Mouse (Mus musculus) hindbrain, embryonic 12.5 days (tissue): ENCODE measurements around the gene Camta1. TPM values are rescaled to one million over a fixed set of nuclear protein-coding genes. Genes with fewer than 3 reads are reported as not detected.

ENCODE experiments used
- ATAC-seq: fragments of 200-750 bp; cut with Nextera tagmentation; 2 replicates; pipeline ENCODE4 v1.8.0; 2017; ENCODE audit warnings: moderate TSS enrichment; ENCODE audit not compliant: low FRiP score
- H3K27ac ChIP-seq: fragments of 300-500 bp; sonication (generic); 2 replicates; pipeline ENCODE4 v1.5.1; 2016; ENCODE audit warnings: mild to moderate bottlenecking
- H3K27me3 ChIP-seq: fragments of 300-500 bp; sonication (generic); 2 replicates; pipeline ENCODE4 v1.6.1; 2016; ENCODE audit warnings: mild to moderate bottlenecking
- H3K36me3 ChIP-seq: fragments of 300-500 bp; sonication (generic); 2 replicates; pipeline ENCODE4 v1.6.1; 2016; ENCODE audit warnings: mild to moderate bottlenecking
- H3K4me1 ChIP-seq: fragments of 300-500 bp; sonication (generic); 2 replicates; pipeline ENCODE4 v1.6.1; 2016
- H3K4me2 ChIP-seq: fragments of 300-500 bp; sonication (generic); replicated peaks from 2 replicates; pipeline ENCODE4 v1.6.1; 2016; ENCODE audit warnings: mild to moderate bottlenecking
- H3K4me3 ChIP-seq: fragments of 300-500 bp; sonication (generic); 2 replicates; pipeline ENCODE4 v1.5.1; 2016; ENCODE audit warnings: mild to moderate bottlenecking
- H3K9ac ChIP-seq: fragments of 300-500 bp; sonication (generic); 2 replicates; pipeline ENCODE4 v1.6.1; 2016; ENCODE audit warnings: mild to moderate bottlenecking, moderate library complexity
- H3K9me3 ChIP-seq: fragments of 300-500 bp; sonication (generic); replicated peaks from 2 replicates; pipeline ENCODE4 v1.6.1; 2016; ENCODE audit warnings: mild to moderate bottlenecking
- WGBS: fragments of 180-500 bp; shearing (Covaris S2); methylation state at CpG from one replicate; pipeline ENCODE4 v1.1.7; 2016; 5-methylcytosine and 5-hydroxymethylcytosine counted together
- polyA plus RNA-seq: library from polyadenylated mRNA; unstranded; fragments of >200 nt; fragmentation: Nextera tagmentation; extraction: Ambion mirVana; gene quantifications from 2 replicates; pipeline ENCODE4 v1.2.1, GENCODE M21; 2016

The Camta1 gene
- polyA plus RNA-seq, 1 experiment from 2014 or later: 136 TPM

DNA sequence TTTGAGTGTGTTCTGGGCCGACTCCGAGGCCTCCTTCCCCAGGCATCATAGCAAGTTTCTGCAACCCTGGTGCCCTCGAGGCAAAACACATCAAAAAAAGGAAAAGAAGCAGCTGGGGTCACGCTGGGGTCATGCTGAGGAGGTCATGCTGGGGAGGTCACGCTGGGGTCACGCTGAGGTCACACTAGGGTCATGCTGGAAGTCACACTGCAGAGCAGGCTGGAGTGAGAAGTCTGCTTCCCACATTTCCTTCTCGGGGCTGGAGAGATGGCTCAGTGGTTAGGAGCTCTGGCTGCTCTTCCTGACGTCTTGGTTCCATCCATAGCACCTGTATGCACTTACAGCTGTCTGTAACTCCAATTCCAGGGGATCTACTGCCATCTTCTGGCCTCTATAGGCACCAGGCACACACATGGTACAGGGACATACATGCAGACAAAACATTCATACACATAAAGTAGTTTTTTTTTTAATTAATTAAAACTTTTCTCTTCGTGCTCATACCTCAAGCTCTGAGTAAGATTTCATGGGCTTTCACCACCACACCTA lies 35.5 kb upstream of the Camta1 start:
- Histone ChIP-seq H3K27me3 (no peaks in the 10 kb centered on the region), H3K4me2 (no peak overlapping the region), H3K4me3 (no peak overlapping the region), H3K9ac (no peak overlapping the region), H3K36me3 (no peaks in the 10 kb centered on the region), H3K27ac (no peak overlapping the region), H3K4me1 (0 out of 2 replicates have a peak, but pooled peaks cover 4% of the 10 kb centered on the region), H3K9me3 (0 out of 2 replicates have a peak, but pooled peaks cover 8% of the 10 kb centered on the region)
- ATAC-seq: no peak
- 53% methylated on average over 9 of the region's 9 CpGs for WGBS

DNA sequence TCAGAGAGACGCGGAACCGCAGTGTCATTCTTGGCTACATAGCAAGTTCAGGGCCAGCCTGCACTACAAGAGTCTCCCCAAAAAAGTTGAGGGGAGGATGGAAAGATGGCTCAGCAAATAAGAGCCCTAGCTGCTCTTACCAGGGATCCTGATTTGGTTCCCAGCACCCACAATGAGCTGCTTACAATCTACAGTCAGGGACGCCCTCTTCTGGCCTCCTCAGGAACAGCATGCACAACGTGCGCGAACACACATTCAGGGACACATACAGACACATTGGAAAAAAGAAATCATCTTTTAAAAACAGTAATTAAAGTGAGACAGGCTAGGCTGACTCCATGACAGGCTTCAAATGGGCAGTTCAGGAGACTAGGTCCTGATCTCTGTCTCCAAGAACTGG lies 33.9 kb upstream of the Camta1 start:
- H3K36me3 ChIP-seq: no peaks in the 10 kb centered on the region
- 0 out of 2 replicates have a peak, but pooled peaks cover 1% of the 10 kb centered on the region for H3K4me1 ChIP-seq
- no peak overlapping the region for H3K9ac ChIP-seq
- no peak overlapping the region for H3K27ac ChIP-seq
- no peak for ATAC-seq
- WGBS: 86% methylated on average over 7 of the region's 7 CpGs
- no peak overlapping the region for H3K4me3 ChIP-seq
- H3K9me3 ChIP-seq: 0 out of 2 replicates have a peak, but pooled peaks cover 8% of the 10 kb centered on the region
- H3K4me2 ChIP-seq: no peak overlapping the region
- H3K27me3 ChIP-seq: no peaks in the 10 kb centered on the region

DNA sequence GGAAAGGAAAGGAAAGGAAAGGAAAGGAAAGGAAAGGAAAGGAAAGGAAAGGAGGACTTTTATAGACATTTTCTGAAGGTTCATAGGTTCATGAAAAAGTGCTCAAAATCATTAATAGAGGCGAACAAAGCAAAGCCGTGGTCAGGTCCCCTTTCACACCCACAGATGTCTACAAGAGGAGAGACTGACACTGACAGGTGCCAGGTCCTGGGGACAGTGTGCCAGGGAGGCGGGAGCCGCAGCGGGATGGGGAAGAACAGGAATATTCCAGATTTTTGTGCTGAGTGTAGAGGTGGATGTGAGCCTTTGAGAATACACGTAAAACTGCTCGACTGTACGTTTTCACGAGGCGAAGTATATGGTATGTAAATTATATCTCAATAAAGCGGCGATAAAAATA lies 33.2 kb upstream of the Camta1 start:
- Histone ChIP-seq H3K4me1 (no peaks in the 10 kb centered on the region), H3K4me3 (no peak overlapping the region), H3K36me3 (no peaks in the 10 kb centered on the region), H3K9ac (no peak overlapping the region), H3K9me3 (0 out of 2 replicates have a peak, but pooled peaks cover 8% of the 10 kb centered on the region), H3K27ac (no peak overlapping the region), H3K4me2 (no peak overlapping the region), H3K27me3 (no peaks in the 10 kb centered on the region)
- ATAC-seq: no peak
- WGBS: 90% methylated on average over 12 of the region's 12 CpGs

DNA sequence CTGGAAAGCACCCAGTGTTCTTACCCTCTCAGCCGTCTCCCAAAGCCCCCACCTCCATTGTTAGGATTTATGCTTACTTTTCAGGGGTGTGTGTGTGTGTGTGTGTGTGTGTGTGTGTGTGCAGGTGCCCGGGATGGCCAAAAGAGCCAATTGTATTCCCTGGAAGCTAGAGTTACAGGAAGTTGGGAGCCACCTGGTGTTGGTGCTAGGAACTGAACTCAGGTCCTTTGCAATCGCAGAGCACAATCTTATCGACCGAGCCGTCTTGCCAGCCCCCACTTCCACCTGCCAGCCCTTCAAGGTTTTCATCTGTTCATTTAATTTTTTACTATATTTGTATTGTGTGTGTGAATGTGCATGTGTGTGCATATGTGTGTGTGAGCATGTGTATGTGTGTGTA lies 31.6 kb upstream of the Camta1 start:
- Histone ChIP-seq H3K4me2 (no peak overlapping the region), H3K27ac (no peak overlapping the region), H3K4me3 (no peak overlapping the region), H3K9ac (no peak overlapping the region), H3K9me3 (0 out of 2 replicates have a peak, but pooled peaks cover 4% of the 10 kb centered on the region), H3K4me1 (no peaks in the 10 kb centered on the region), H3K27me3 (no peaks in the 10 kb centered on the region), H3K36me3 (no peaks in the 10 kb centered on the region)
- 76% methylated on average over 6 of the region's 6 CpGs for WGBS
- ATAC-seq: no peak

DNA sequence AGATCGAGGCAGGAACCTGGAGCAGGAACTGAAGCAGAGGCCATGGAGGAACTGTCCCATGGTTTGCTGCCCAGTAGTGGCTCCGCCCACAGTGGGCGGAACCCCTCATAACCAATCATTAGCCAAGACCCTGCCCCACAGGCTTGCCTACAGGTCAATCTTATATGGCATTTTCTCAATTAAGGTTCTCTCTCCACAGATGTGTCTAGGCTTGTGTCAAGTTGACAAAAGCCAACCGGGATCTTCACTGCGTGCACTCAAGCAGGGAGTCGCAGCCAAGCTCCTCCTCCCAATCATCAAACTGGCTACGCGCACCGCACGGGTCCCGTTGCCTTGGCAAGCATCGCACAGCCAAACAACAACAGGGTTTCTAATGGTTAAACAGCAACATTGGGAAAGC lies 19.9 kb upstream of the Camta1 start:
- H3K4me2 ChIP-seq: no peak overlapping the region
- H3K9me3 ChIP-seq: 0 out of 2 replicates have a peak, but pooled peaks cover 4% of the 10 kb centered on the region
- ATAC-seq: no peak
- 92% methylated on average over 12 of the region's 12 CpGs for WGBS
- H3K27ac ChIP-seq: no peak overlapping the region
- no peak overlapping the region for H3K9ac ChIP-seq
- no peak overlapping the region for H3K4me3 ChIP-seq
- no peaks in the 10 kb centered on the region for H3K4me1 ChIP-seq
- no peaks in the 10 kb centered on the region for H3K36me3 ChIP-seq
- H3K27me3 ChIP-seq: peaks cover 9% of the 10 kb centered on the region; the same call in 1 of the 2 replicates

DNA sequence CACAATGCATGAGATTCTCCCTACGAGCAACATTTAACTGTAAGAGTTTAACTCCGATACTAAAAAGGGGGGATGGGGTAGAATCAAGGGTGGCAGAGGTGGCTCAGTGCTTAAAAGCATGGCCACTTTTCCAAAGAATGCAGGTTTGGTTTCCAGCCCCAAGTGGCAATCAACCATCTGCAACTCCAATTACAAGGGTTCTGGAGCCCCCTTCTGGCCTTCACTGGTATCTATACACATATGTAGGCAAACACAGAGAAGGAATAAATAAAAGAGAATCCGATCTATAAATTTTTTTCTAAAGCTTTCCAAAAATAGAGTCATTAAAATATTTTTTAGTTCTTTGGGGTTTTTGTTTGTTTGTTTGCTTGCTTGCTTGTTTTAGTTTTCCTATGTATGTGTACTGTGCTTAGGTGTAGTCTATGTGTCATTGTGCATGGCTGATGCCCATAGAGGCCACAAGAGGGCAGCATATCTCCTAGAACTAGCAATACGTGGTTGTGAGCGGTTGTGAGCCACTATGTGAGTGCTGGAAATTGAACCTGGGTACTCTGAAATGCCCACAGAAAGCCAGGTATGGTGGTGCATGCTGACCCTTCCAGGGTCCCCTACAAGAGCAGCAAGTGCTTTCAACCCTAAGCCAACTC lies 18.5 kb upstream of the Camta1 start:
- H3K9me3 ChIP-seq: 0 out of 2 replicates have a peak, but pooled peaks cover 4% of the 10 kb centered on the region
- H3K36me3 ChIP-seq: no peaks in the 10 kb centered on the region
- H3K4me3 ChIP-seq: no peak overlapping the region
- no peak overlapping the region for H3K9ac ChIP-seq
- ATAC-seq: no peak
- no peak overlapping the region for H3K27ac ChIP-seq
- no peak overlapping the region for H3K4me2 ChIP-seq
- H3K4me1 ChIP-seq: peaks cover 8% of the 10 kb centered on the region
- H3K27me3 ChIP-seq: peaks cover 12% of the 10 kb centered on the region; the same call in 1 of the 2 replicates
- WGBS: 78% methylated on average over 5 of the region's 5 CpGs

DNA sequence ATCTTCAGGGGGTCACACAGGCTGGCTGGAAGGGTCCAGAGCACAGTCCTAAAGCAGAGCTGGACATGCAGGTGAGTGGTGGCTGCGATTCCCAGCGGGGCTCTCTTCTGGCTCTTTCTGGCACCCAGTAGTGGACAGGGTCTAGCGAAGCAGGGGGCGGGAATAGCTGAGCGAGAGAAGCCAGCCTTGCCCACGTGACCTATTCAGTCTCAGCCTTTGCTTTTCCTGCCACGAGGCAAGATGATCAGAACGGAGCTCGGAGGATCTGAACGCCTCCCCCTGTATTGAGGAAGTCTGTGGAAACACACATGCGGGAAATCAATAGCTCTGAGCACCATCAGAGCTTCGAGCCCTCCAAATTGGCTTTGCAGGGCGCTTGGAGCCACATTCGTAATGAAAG lies 14.7 kb upstream of the Camta1 start:
- no peak overlapping the region for H3K9ac ChIP-seq
- no peak for ATAC-seq

DNA sequence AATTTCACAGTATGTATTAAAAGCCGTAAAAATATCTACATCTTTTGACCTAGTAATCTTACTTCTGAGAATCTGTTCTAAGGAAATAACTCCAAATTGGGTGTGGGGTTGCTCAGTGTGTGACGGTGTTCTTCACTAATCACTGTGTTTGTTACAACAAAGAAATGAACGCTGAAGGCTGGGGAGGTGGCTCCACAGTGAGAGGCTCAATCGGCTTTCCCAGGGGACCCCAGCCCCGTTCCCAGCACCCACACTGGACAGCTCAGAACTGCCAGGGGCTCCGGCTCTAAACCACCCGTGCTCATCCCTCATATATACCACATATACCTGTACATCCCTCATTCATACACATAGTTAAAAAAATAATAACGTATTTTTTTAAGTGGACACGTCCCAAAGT lies 1.8 kb upstream of the Camta1 start:
- H3K4me2 ChIP-seq: peak overlapping the region; percentile 81
- no peak overlapping the region for H3K27ac ChIP-seq
- no peak overlapping the region for H3K4me3 ChIP-seq
- H3K4me1 ChIP-seq: peaks cover 19% of the 10 kb centered on the region
- H3K36me3 ChIP-seq: no peaks in the 10 kb centered on the region
- WGBS: 60% methylated on average over 9 of the region's 9 CpGs
- H3K27me3 ChIP-seq: peaks cover 4% of the 10 kb centered on the region; the same call in 1 of the 2 replicates
- no peak for ATAC-seq
- no peak overlapping the region; the same call in 1 of the 2 replicates for H3K9ac ChIP-seq
- no peaks in the 10 kb centered on the region for H3K9me3 ChIP-seq

More for the DNA sequence above, 14.7 kb upstream of the Camta1 start:
- Histone ChIP-seq H3K4me1 (peaks cover 8% of the 10 kb centered on the region), H3K4me2 (peak overlapping the region; percentile 9; the same call in 1 of the 2 replicates), H3K27ac (no peak overlapping the region), H3K36me3 (no peaks in the 10 kb centered on the region), H3K9me3 (0 out of 2 replicates have a peak, but pooled peaks cover 4% of the 10 kb centered on the region), H3K4me3 (no peak overlapping the region), H3K27me3 (peaks cover 12% of the 10 kb centered on the region; the same call in 1 of the 2 replicates)
- WGBS: 55% methylated on average over 14 of the region's 14 CpGs

DNA sequence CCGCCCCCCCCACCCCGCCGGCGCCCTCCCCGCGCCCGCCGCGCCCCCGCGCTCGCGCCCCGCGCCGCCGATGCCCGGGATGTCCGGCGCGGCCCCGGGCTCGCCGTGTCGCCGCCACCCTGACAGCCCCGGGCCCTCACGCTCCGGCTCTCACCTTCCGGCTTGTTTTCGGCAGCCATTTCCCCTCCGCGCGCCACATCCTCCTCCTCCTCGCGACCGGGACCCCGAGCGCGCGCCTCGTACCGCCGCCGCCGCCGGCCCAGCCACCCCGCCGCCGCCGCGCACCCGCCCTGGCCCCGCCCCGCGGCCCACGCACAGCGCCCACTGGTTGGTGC lies 238 bp downstream of the Camta1 start:
- WGBS: 0% methylated on average over 12 of the region's 58 CpGs
- peak overlapping the region; percentile 79 for H3K27ac ChIP-seq

DNA sequence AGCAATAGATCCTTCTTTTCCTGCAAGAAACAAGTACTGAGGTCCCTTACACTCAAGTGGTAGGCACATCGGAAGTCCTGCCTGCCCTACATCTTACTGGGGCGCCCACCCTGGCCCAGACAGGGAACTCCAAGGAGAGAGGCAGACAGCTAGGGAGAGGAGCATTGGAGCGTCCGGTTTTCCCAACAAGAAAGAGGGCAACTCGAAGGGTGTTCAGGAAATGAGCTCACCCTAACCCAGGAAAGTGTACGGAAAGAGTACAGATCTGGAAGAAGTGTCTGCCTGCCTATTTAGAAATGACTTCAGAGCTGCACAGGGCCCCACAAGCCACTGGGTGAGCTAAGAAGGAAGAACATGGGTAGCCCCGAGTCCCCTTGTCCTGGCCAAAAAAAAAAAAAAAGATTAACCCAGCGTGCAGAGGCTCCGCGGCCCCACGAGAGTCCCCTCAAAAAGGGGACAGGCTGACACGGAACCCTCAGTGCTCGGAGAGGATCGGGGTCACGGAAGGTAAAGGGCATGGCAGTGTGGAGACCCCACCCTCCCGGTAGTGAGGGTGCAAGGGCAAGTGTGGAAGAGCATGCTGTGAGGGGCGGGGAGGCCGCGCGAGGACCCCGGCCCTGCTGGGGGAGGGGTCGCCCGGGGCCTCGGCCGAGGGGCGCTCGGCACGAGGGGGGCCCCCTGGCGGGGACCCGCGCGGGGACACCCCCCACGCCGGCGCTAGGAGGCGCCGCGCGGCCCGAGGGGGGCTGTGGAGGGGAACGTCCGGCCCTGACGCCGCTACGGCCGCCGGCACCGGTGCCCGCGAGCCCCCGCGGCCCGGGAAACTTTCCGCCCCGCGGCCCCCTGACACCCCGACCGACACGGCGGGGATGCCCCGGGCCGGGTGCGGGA lies 990 bp downstream of the Camta1 start:
- no peaks in the 10 kb centered on the region for H3K9me3 ChIP-seq
- WGBS: 2% methylated on average over 46 of the region's 63 CpGs
- no peak for ATAC-seq
- H3K4me1 ChIP-seq: peaks cover 19% of the 10 kb centered on the region
- H3K4me2 ChIP-seq: peak overlapping the region; percentile 96
- H3K27me3 ChIP-seq: peaks cover 2% of the 10 kb centered on the region; the same call in 1 of the 2 replicates
- H3K9ac ChIP-seq: peak overlapping the region; percentile 89
- H3K36me3 ChIP-seq: 0 out of 2 replicates have a peak, but pooled peaks cover 4% of the 10 kb centered on the region
- peak overlapping the region; percentile 92 for H3K4me3 ChIP-seq
- H3K27ac ChIP-seq: peak overlapping the region; percentile 79

More for the DNA sequence above, 238 bp downstream of the Camta1 start:
- Histone ChIP-seq H3K4me3 (peak overlapping the region; percentile 92), H3K4me1 (peaks cover 19% of the 10 kb centered on the region), H3K36me3 (0 out of 2 replicates have a peak, but pooled peaks cover 3% of the 10 kb centered on the region), H3K9me3 (no peaks in the 10 kb centered on the region), H3K4me2 (peak overlapping the region; percentile 96), H3K9ac (peak overlapping the region; percentile 89), H3K27me3 (peaks cover 4% of the 10 kb centered on the region; the same call in 1 of the 2 replicates)
- ATAC-seq: no peak; the same call in 1 of the 2 replicates

DNA sequence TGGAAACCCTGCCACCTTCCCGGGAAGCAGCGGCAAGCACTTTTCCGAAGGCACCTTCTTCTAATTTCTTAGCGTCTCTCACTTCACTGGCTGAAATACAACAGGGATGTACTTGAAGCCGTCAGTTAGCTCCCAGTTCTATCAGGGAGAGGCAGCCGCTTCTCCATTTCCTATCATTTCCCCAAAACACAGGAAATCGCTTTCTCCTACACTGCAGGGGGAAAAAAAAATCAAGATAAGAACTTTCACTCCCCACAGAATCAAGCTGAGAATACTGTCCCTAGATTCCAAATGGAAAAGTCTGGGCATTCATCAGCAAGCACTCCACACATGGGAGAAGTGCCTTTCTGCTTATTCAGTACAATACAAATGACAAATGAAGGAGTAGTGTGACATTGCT lies 2.4 kb downstream of the Camta1 start:
- ATAC-seq: no peak
- Histone ChIP-seq H3K4me2 (no peak overlapping the region), H3K4me1 (peaks cover 19% of the 10 kb centered on the region), H3K36me3 (0 out of 2 replicates have a peak, but pooled peaks cover 8% of the 10 kb centered on the region), H3K4me3 (no peak overlapping the region), H3K9me3 (no peaks in the 10 kb centered on the region), H3K27ac (no peak overlapping the region), H3K9ac (no peak overlapping the region), H3K27me3 (no peaks in the 10 kb centered on the region)
- 91% methylated on average over 7 of the region's 7 CpGs for WGBS

DNA sequence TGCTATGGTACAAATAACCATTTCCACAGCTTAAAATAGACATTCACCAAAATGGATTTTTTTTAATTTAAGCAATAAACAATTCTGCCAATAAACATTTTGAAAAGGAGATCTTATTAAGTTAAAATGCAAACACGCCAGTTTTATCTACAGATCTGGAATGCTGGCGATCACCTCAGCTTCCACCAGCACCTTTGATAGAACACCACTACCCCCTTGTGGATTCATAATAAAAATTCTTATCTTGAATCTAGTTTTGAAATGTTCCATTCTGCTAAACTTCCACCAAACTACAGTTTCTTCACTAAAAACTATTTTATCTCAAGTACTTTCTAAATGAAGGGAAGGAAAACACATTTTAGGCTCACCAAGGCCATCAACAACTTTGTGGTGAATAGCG lies 7.7 kb downstream of the Camta1 start:
- Histone ChIP-seq H3K4me1 (0 out of 2 replicates have a peak, but pooled peaks cover 2% of the 10 kb centered on the region), H3K4me2 (no peak overlapping the region), H3K27ac (no peak overlapping the region), H3K36me3 (0 out of 2 replicates have a peak, but pooled peaks cover 8% of the 10 kb centered on the region), H3K27me3 (no peaks in the 10 kb centered on the region), H3K9ac (no peak overlapping the region), H3K4me3 (no peak overlapping the region), H3K9me3 (no peaks in the 10 kb centered on the region)
- ATAC-seq: no peak
- WGBS: 78% methylated on average over 3 of the region's 3 CpGs
